ENCODE assay signal across 9 mouse cellular contexts in the genomic region with DNA sequence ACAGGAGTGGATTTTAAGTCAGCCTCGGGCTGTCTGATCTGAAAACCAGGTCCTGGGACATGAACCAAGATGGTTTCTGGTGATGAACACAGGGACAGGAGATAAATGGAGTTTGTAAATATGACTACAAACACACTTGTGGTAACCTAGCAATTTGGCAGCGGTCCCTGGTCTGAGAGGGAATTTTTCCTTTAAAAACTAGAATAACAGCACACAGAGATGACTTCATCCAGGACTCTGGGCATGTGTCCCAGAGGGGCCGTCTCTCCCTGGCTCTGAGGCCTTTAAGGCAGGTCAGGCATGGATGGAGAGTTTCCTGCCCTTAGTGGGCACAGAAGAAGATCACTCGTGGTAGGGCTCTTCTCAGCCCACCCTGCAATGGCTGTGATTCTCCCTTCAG.
DNase-seq lines count a peak whose midpoint lies in the region; ATAC-seq lines count a peak whose summit lies in the region.
"Had no signal": no experiment of that assay in that cellular context is flagged by ENCODE, and none has a peak within 500 bp of the region (broad histone marks: within the 10 kb centered on the region; RNA-seq: fewer than 3 reads in every experiment).

No protein-coding gene starts in this region.

- H3K27me3 ChIP-seq in kidney, embryonic 16.5 days (ENCODE audit: insufficient read depth, low read length), result no peaks in the 10 kb centered on the region
- no peaks in the 10 kb centered on the region for H3K27me3 ChIP-seq in stomach, embryonic 16.5 days (ENCODE audit: control insufficient read depth, insufficient read depth, low read length)

- no peaks in the 10 kb centered on the region for H3K4me1 ChIP-seq in kidney, embryonic 16.5 days (ENCODE audit: insufficient read depth, low read length)
- H3K4me1 ChIP-seq in stomach, embryonic 16.5 days (ENCODE audit: control insufficient read depth, insufficient read depth, low read length), result peaks cover 8% of the 10 kb centered on the region; the same call in 1 of the 2 replicates

- H3K36me3 ChIP-seq in kidney, embryonic 16.5 days (ENCODE audit: insufficient read depth, low read length), result no peaks in the 10 kb centered on the region
- no peaks in the 10 kb centered on the region for H3K36me3 ChIP-seq in stomach, embryonic 16.5 days (ENCODE audit: control insufficient read depth, insufficient read depth, low read length)

- ATAC-seq in kidney, embryonic 16.5 days (ENCODE audit: low FRiP score, low TSS enrichment), result no peak
- ATAC-seq in stomach, embryonic 16.5 days (ENCODE audit: insufficient read depth, low FRiP score), result peak; percentile 82

- H3K4me2 ChIP-seq in kidney, embryonic 16.5 days (replicated peaks; ENCODE audit: low read depth, low read length), result no peak overlapping the region
- H3K4me2 ChIP-seq in stomach, embryonic 16.5 days (ENCODE audit: low read depth, low read length), result no peak overlapping the region

- no peak overlapping the region for H3K9ac ChIP-seq in kidney, embryonic 16.5 days (replicated peaks; ENCODE audit: low read length)
- no peak overlapping the region for H3K9ac ChIP-seq in stomach, embryonic 16.5 days (ENCODE audit: low read length)

- WGBS in kidney, embryonic 16.5 days, result 63% methylated on average over 4 of the region's 4 CpGs
- WGBS in stomach, embryonic 16.5 days, result 34% methylated on average over 4 of the region's 4 CpGs

- no peak overlapping the region for H3K27ac ChIP-seq in kidney, embryonic 16.5 days (ENCODE audit: low read length)
- H3K27ac ChIP-seq in stomach, embryonic 16.5 days (ENCODE audit: low read length), result peak overlapping the region; percentile 75

- no peak overlapping the region for H3K4me3 ChIP-seq in kidney, embryonic 16.5 days (ENCODE audit: low read length)
- H3K4me3 ChIP-seq in stomach, embryonic 16.5 days (replicated peaks; ENCODE audit: low read length), result no peak overlapping the region
- H3K4me3 ChIP-seq: erythroblast, embryonic 14.5 days had no signal

- no peaks in the 10 kb centered on the region for H3K9me3 ChIP-seq in kidney, embryonic 16.5 days (ENCODE audit: low read length)
- no peaks in the 10 kb centered on the region for H3K9me3 ChIP-seq in stomach, embryonic 16.5 days (replicated peaks; ENCODE audit: control insufficient read depth, low read length)

- DNase-seq in kidney, postnatal 14 days, result peak; percentile 57
- peak; percentile 80 for DNase-seq in adrenal gland, postnatal 25 days
- peak; percentile 69 for DNase-seq in heart, adult 8-10 months (ENCODE audit: low spot score)
- peak; percentile 49 to 61 for DNase-seq in layer of hippocampus, postnatal 10 days (ENCODE audit: low spot score in 2 of 2)
- no peak for DNase-seq in frontal cortex, postnatal 25 days (ENCODE audit: low spot score in 2 of 2)
- no peak for DNase-seq in embryo, embryonic 11 days

Comparison
In these comparisons a context has a peak if more than half of its experiments do, and no peak if none do; other contexts are left out.
1. DNase-seq: peak in kidney, postnatal 14 days (single experiment), adrenal gland, postnatal 25 days (single experiment), heart, adult 8-10 months (single experiment) and layer of hippocampus, postnatal 10 days (2 of 2); none in frontal cortex, postnatal 25 days (0 of 2) and embryo, embryonic 11 days (single experiment).